8 mouse cellular contexts compared by ENCODE assay signal in genomic region chr11:101081659-101082058, GRCm38 (mm10). TPM values are rescaled to one million over a fixed set of nuclear protein-coding genes. Genes with fewer than 3 reads are reported as not detected.
DNase-seq lines count a peak whose midpoint lies in the region; ATAC-seq and TF ChIP-seq lines count a peak whose summit lies in the region.

No protein-coding gene starts in this region.

- H3K27me3 ChIP-seq in heart, embryonic 11.5 days (ENCODE audit: control insufficient read depth, insufficient read depth, low read length) = peaks cover 48% of the 10 kb centered on the region
- peaks cover 42% of the 10 kb centered on the region for H3K27me3 ChIP-seq in hindbrain, embryonic 11.5 days (ENCODE audit: control insufficient read depth, insufficient read depth, low read length)
- peaks cover 21% of the 10 kb centered on the region for H3K27me3 ChIP-seq in megakaryocyte, embryonic 14.5 days (replicated peaks)

- H3K9me3 ChIP-seq in heart, embryonic 11.5 days (replicated peaks; ENCODE audit: control insufficient read depth, low read length) = no peaks in the 10 kb centered on the region
- no peaks in the 10 kb centered on the region for H3K9me3 ChIP-seq in ES-E14 (ENCODE audit: control insufficient read depth, insufficient read depth, low read depth, low read length)
- H3K9me3 ChIP-seq in hindbrain, embryonic 11.5 days (ENCODE audit: control insufficient read depth, low read length) = no peaks in the 10 kb centered on the region
- H3K9me3 ChIP-seq in megakaryocyte, embryonic 14.5 days = no peaks in the 10 kb centered on the region

- WGBS in heart, embryonic 11.5 days (ENCODE audit: insufficient replicate concordance) = 7% methylated on average over 10 of the region's 10 CpGs
- WGBS in hindbrain, embryonic 11.5 days = 8% methylated on average over 10 of the region's 10 CpGs

- H3K27ac ChIP-seq in heart, embryonic 11.5 days (ENCODE audit: low read depth, low read length) = peak overlapping the region; percentile 75
- no peak overlapping the region for H3K27ac ChIP-seq in ES-E14 (ENCODE audit: insufficient read depth, low read depth, low read length, poor library complexity, severe bottlenecking)
- H3K27ac ChIP-seq in hindbrain, embryonic 11.5 days (ENCODE audit: low read depth, low read length) = no peak overlapping the region

- no peak for DNase-seq in heart, postnatal 36 days
- no peak for DNase-seq in ES-E14 (ENCODE audit: low read depth, low spot score)
- no peak for DNase-seq in hindbrain, embryonic 11.5 days (ENCODE audit: low spot score)
- no peak for DNase-seq in adrenal gland, adult (ENCODE audit: inconsistent age in 2 of 2, low spot score in 1 of 2)
- no peak for DNase-seq in frontal cortex, adult 2 months (ENCODE audit: extremely low spot score in 1 of 2, low spot score in 1 of 2)
- DNase-seq in urinary bladder, postnatal 10 days (ENCODE audit: low spot score) = no peak

- intact Hi-C loops in heart, postnatal 36 days (cut with DNase I) = loop anchor here (1.0 kb wide), 2 partner anchors 11 to 92 kb away; partner anchors contain the start of gene Naglu

- no peak for ATAC-seq in heart, embryonic 11.5 days (replicated peaks; ENCODE audit: insufficient number of reproducible peaks, low FRiP score, low TSS enrichment)
- no peak for ATAC-seq in hindbrain, embryonic 11.5 days (ENCODE audit: low FRiP score)

- in situ Hi-C loops in ES-E14 (cut with MboI; ENCODE audit: low sequenced_read_pairs in 2 of 2, unreplicated experiment in 2 of 2) = no loop called here

- peak overlapping the region; percentile 55 for H3K9ac ChIP-seq in heart, embryonic 11.5 days (ENCODE audit: low read depth, low read length)
- H3K9ac ChIP-seq in ES-E14 (ENCODE audit: insufficient read depth, low read depth, low read length, poor library complexity, severe bottlenecking) = peak overlapping the region; percentile 45; the same call in 1 of the 2 replicates
- peak overlapping the region; percentile 96 for H3K9ac ChIP-seq in hindbrain, embryonic 11.5 days (ENCODE audit: low read depth, low read length)

- H3K4me3 ChIP-seq in heart, embryonic 11.5 days (ENCODE audit: low read depth, low read length) = peak overlapping the region; percentile 74
- peak overlapping the region; percentile 56 to 74 for H3K4me3 ChIP-seq in ES-E14 (ENCODE audit: insufficient read depth in 1 of 2, low read depth in 1 of 2, low read length in 2 of 2, poor library complexity in 1 of 2, severe bottlenecking in 1 of 2)
- H3K4me3 ChIP-seq in hindbrain, embryonic 11.5 days (ENCODE audit: low read depth, low read length) = peak overlapping the region; percentile 88
- peak overlapping the region; percentile 99 for H3K4me3 ChIP-seq in megakaryocyte, embryonic 14.5 days (replicated peaks)

- peaks cover 7% of the 10 kb centered on the region; the same call in 1 of the 2 replicates for H3K36me3 ChIP-seq in heart, embryonic 11.5 days (ENCODE audit: control insufficient read depth, insufficient read depth, low read length)
- H3K36me3 ChIP-seq in ES-E14 (ENCODE audit: control insufficient read depth, insufficient read depth, low read length, poor library complexity, severe bottlenecking) = peaks cover 10% of the 10 kb centered on the region; the same call in 1 of the 2 replicates
- no peaks in the 10 kb centered on the region for H3K36me3 ChIP-seq in hindbrain, embryonic 11.5 days (ENCODE audit: control insufficient read depth, insufficient read depth, low read length)
- H3K36me3 ChIP-seq in megakaryocyte, embryonic 14.5 days (replicated peaks; ENCODE audit: low read length) = peaks cover 43% of the 10 kb centered on the region

- peaks cover 19% of the 10 kb centered on the region for H3K4me1 ChIP-seq in heart, embryonic 11.5 days (ENCODE audit: control insufficient read depth, insufficient read depth, low read length)
- peaks cover 4 to 5% of the 10 kb centered on the region in 2 experiments; a peak in 2 of 4 replicates for H3K4me1 ChIP-seq in ES-E14 (ENCODE audit: control insufficient read depth in 2 of 2, insufficient read depth in 2 of 2, low read length in 2 of 2, poor library complexity in 1 of 2)
- H3K4me1 ChIP-seq in hindbrain, embryonic 11.5 days (replicated peaks; ENCODE audit: control insufficient read depth, insufficient read depth, low read length) = peaks cover 9% of the 10 kb centered on the region
- peaks cover 73% of the 10 kb centered on the region for H3K4me1 ChIP-seq in megakaryocyte, embryonic 14.5 days

- peak overlapping the region; percentile 88 for H3K4me2 ChIP-seq in heart, embryonic 11.5 days
- H3K4me2 ChIP-seq in hindbrain, embryonic 11.5 days (replicated peaks; ENCODE audit: low read depth, low read length) = peak overlapping the region; percentile 86

TF ChIP-seq in ES-E14, 5 proteins besides CTCF, POLR2A, EP300 and RAD21:
- TF ChIP-seq HCFC1 (IDR thresholded peaks at IDR 0.05; ENCODE audit: borderline replicate concordance, insufficient read depth, low read length) = no peak
- no peak for TF ChIP-seq MAFK (IDR thresholded peaks at IDR 0.05; ENCODE audit: insufficient read depth, low read depth, low read length)
- no peak for TF ChIP-seq CHD2 (IDR thresholded peaks at IDR 0.05; ENCODE audit: low read depth, low read length)
- TF ChIP-seq ZC3H11A (IDR thresholded peaks at IDR 0.05; ENCODE audit: borderline replicate concordance, low read depth, low read length) = no peak
- TF ChIP-seq ZNF384 (IDR thresholded peaks at IDR 0.05; ENCODE audit: low read depth, low read length) = no peak

RNA-seq across cellular contexts. Expression of gene Coasy, which starts 0.7 kb away (rescaled TPM):
- polyA plus RNA-seq in heart, embryonic 11.5 days (2014; fragmentation: Nextera tagmentation; extraction: Ambion mirVana) = 29.6 and 34.3 TPM in 2 replicates
- 10 to 100 TPM; 17.2 to 18.8 TPM for total RNA-seq in heart, postnatal 36 days (2021)
- total RNA-seq in ES-E14 (2012; rRNA removed) = 21.9 and 22.9 TPM in 2 replicates
- 50.9 and 51.6 TPM in 2 replicates for polyA plus RNA-seq in hindbrain, embryonic 11.5 days (2014; fragmentation: Nextera tagmentation; extraction: Ambion mirVana)
- polyA plus RNA-seq in megakaryocyte, embryonic 14.5 days (2012; ENCODE audit: insufficient read depth, low replicate concordance) = 17.7 and 36.8 TPM in 2 replicates
- 30.8 and 34.1 TPM in 2 replicates for polyA plus RNA-seq in frontal cortex, adult 2 months (2012; rRNA removed)

RNA-seq across cellular contexts. Expression of gene Hsd17b1, which starts 3.4 kb away (rescaled TPM):
- 0.11 TPM in 1 of 2 replicates, not detected in the other for polyA plus RNA-seq in heart, embryonic 11.5 days (2014; fragmentation: Nextera tagmentation; extraction: Ambion mirVana)
- total RNA-seq in heart, postnatal 36 days (2021) = under 1 TPM; 0.46 to 0.58 TPM
- total RNA-seq in ES-E14 (2012; rRNA removed) = 2.4 and 3.4 TPM in 2 replicates
- not detected in 2 replicates for polyA plus RNA-seq in hindbrain, embryonic 11.5 days (2014; fragmentation: Nextera tagmentation; extraction: Ambion mirVana)
- 3.5 and 5.8 TPM in 2 replicates for polyA plus RNA-seq in megakaryocyte, embryonic 14.5 days (2012; ENCODE audit: insufficient read depth, low replicate concordance)
- polyA plus RNA-seq in frontal cortex, adult 2 months (2012; rRNA removed) = 0.46 and 0.55 TPM in 2 replicates

RNA-seq across cellular contexts. Expression of gene Mlx, which starts 5.4 kb away (rescaled TPM):
- polyA plus RNA-seq in heart, embryonic 11.5 days (2014; fragmentation: Nextera tagmentation; extraction: Ambion mirVana) = 34.5 and 36.0 TPM in 2 replicates
- total RNA-seq in heart, postnatal 36 days (2021) = 10 to 100 TPM; 18.8 to 23.1 TPM
- 30.7 and 42.0 TPM in 2 replicates for total RNA-seq in ES-E14 (2012; rRNA removed)
- polyA plus RNA-seq in hindbrain, embryonic 11.5 days (2014; fragmentation: Nextera tagmentation; extraction: Ambion mirVana) = 57.1 and 57.3 TPM in 2 replicates
- polyA plus RNA-seq in megakaryocyte, embryonic 14.5 days (2012; ENCODE audit: insufficient read depth, low replicate concordance) = 2.8 and 12.4 TPM in 2 replicates
- 52.0 and 56.0 TPM in 2 replicates for polyA plus RNA-seq in frontal cortex, adult 2 months (2012; rRNA removed)

RNA-seq across cellular contexts. Expression of gene Naglu, which starts 11.8 kb away (rescaled TPM):
- polyA plus RNA-seq in heart, embryonic 11.5 days (2014; fragmentation: Nextera tagmentation; extraction: Ambion mirVana) = 9.6 and 13.1 TPM in 2 replicates
- 10 to 100 TPM in 1 of 2 experiments, 1 to 10 TPM in 1; 9.1 to 10.1 TPM for total RNA-seq in heart, postnatal 36 days (2021)
- 4.7 and 9.2 TPM in 2 replicates for total RNA-seq in ES-E14 (2012; rRNA removed)
- polyA plus RNA-seq in hindbrain, embryonic 11.5 days (2014; fragmentation: Nextera tagmentation; extraction: Ambion mirVana) = 5.8 and 5.9 TPM in 2 replicates
- 30.7 and 32.1 TPM in 2 replicates for polyA plus RNA-seq in megakaryocyte, embryonic 14.5 days (2012; ENCODE audit: insufficient read depth, low replicate concordance)
- 11.8 and 13.0 TPM in 2 replicates for polyA plus RNA-seq in frontal cortex, adult 2 months (2012; rRNA removed)

RNA-seq across cellular contexts. Expression of gene Psmc3ip, which starts 13.6 kb away (rescaled TPM):
- polyA plus RNA-seq in heart, embryonic 11.5 days (2014; fragmentation: Nextera tagmentation; extraction: Ambion mirVana) = 23.1 and 27.5 TPM in 2 replicates
- total RNA-seq in heart, postnatal 36 days (2021) = 1 to 10 TPM; 1.9 to 4.1 TPM
- total RNA-seq in ES-E14 (2012; rRNA removed) = 20.6 and 31.5 TPM in 2 replicates
- 54.3 and 54.8 TPM in 2 replicates for polyA plus RNA-seq in hindbrain, embryonic 11.5 days (2014; fragmentation: Nextera tagmentation; extraction: Ambion mirVana)
- polyA plus RNA-seq in megakaryocyte, embryonic 14.5 days (2012; ENCODE audit: insufficient read depth, low replicate concordance) = 10.4 TPM in 1 of 2 replicates, not detected in the other
- polyA plus RNA-seq in frontal cortex, adult 2 months (2012; rRNA removed) = 5.6 and 7.8 TPM in 2 replicates

Comparison
In these comparisons a context has a peak if more than half of its experiments do, and no peak if none do; other contexts are left out.
1. H3K9ac ChIP-seq: peak in every context shown above with its lines; median percentile 96 in hindbrain, embryonic 11.5 days; 55 in heart, embryonic 11.5 days; 45 in ES-E14.